Comparison of ENCODE assay signal across 25 mouse cellular contexts in the genomic region with DNA sequence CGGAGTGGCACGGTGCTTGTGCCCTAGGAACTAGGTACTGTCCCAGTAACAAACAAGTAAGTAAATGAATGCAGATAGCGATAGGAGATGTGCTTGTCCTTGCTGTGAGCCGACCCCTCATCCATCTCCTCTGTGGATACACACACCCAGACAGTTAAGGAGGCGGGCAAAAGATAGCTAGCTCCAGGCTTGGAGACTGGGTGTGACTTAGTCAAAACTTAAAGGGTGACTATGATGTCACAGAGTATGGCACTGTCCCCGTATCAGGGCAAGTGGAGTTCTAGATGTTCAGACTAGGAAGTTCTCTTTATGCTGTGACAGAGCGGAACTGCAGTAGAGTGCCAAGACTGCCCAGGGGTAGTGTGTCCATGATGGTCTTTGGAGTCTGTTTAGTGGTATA. TPM values are rescaled to one million over a fixed set of nuclear protein-coding genes. Genes with fewer than 3 reads are reported as not detected.
A peak's percentile ranks its signal among the peaks of the same experiment; 100 is the strongest.
DNase-seq lines count a peak whose midpoint lies in the region; ATAC-seq and TF ChIP-seq lines count a peak whose summit lies in the region.
"Had no signal": no experiment of that assay in that cellular context is flagged by ENCODE, and none has a peak within 500 bp of the region (broad histone marks: within the 10 kb centered on the region; RNA-seq: fewer than 3 reads in every experiment).

No protein-coding gene starts in this region.

- no peaks in the 10 kb centered on the region for H3K36me3 ChIP-seq in heart, embryonic 10.5 days
- H3K36me3 ChIP-seq in testis, adult 2 months (ENCODE audit: control insufficient read depth, insufficient read depth, low read length), result no peaks in the 10 kb centered on the region
- no peaks in the 10 kb centered on the region for H3K36me3 ChIP-seq in liver, embryonic 14.5 days (replicated peaks; ENCODE audit: control insufficient read depth, insufficient read depth, low read depth)
- H3K36me3 ChIP-seq: forebrain, embryonic 10.5 days; heart, embryonic 12.5 days; heart, embryonic 15.5 days; hindbrain, embryonic 10.5 days; hindbrain, embryonic 13.5 days had no signal

- H3K27ac ChIP-seq in heart, embryonic 10.5 days, result no peak overlapping the region
- H3K27ac ChIP-seq in testis, adult 2 months (ENCODE audit: control insufficient read depth, insufficient read depth, low read depth, low read length), result peak overlapping the region; percentile 23; the same call in 1 of the 2 replicates
- no peak overlapping the region for H3K27ac ChIP-seq in liver, embryonic 14.5 days
- H3K27ac ChIP-seq: forebrain, embryonic 10.5 days; forebrain, embryonic 13.5 days; heart, embryonic 15.5 days; hindbrain, embryonic 10.5 days; hindbrain, embryonic 13.5 days had no signal

- no peak overlapping the region for H3K4me2 ChIP-seq in liver, embryonic 14.5 days (ENCODE audit: low read depth)
- H3K4me2 ChIP-seq: forebrain, embryonic 13.5 days; heart, embryonic 12.5 days; heart, embryonic 15.5 days; hindbrain, embryonic 13.5 days had no signal

- H3K4me1 ChIP-seq in heart, embryonic 10.5 days, result no peaks in the 10 kb centered on the region; the same call in 1 of the 2 replicates
- no peaks in the 10 kb centered on the region for H3K4me1 ChIP-seq in testis, adult 2 months (ENCODE audit: control insufficient read depth, insufficient read depth, low read length)
- H3K4me1 ChIP-seq in liver, embryonic 14.5 days (replicated peaks; ENCODE audit: control insufficient read depth in 2 of 2, insufficient read depth in 2 of 2, low read length in 1 of 2), result peaks cover 0 to 10% of the 10 kb centered on the region in 2 experiments; a peak in 3 of 4 replicates
- H3K4me1 ChIP-seq: forebrain, embryonic 10.5 days; forebrain, embryonic 13.5 days; heart, embryonic 12.5 days; heart, embryonic 15.5 days; hindbrain, embryonic 10.5 days; hindbrain, embryonic 13.5 days had no signal

- no peak for TF ChIP-seq CTCF in testis, adult 2 months (IDR thresholded peaks at IDR 0.05; ENCODE audit: control insufficient read depth, insufficient read depth, insufficient replicate concordance, low read depth, low read length)
- no peak for TF ChIP-seq CTCF in liver, embryonic 14.5 days (IDR thresholded peaks at IDR 0.05; ENCODE audit: low read depth)

- H3K9ac ChIP-seq in liver, embryonic 14.5 days (replicated peaks), result no peak overlapping the region
- H3K9ac ChIP-seq: forebrain, embryonic 13.5 days; heart, embryonic 12.5 days; heart, embryonic 15.5 days; hindbrain, embryonic 13.5 days had no signal

- DNase-seq in heart, embryonic 10.5 days (ENCODE audit: low spot score), result peak; percentile 54
- no peak for DNase-seq in heart, adult 11 months
- DNase-seq in testis, postnatal 14 days (ENCODE audit: low spot score), result no peak
- DNase-seq in liver, embryonic 14.5 days (ENCODE audit: low read depth in 3 of 3, low spot score in 3 of 3), result no peak
- DNase-seq in cerebellum, postnatal 36 days, result no peak
- no peak for DNase-seq in adrenal gland, postnatal 25 days
- DNase-seq: adrenal gland, postnatal 10 days; cerebellum, adult 11 months; cerebellum, adult 2 months; cerebellum, postnatal 10 days; gastrocnemius, postnatal 10 days; gastrocnemius, postnatal 36 days; heart, postnatal 10 days; heart, postnatal 36 days had no signal

- H3K27me3 ChIP-seq in heart, embryonic 10.5 days (ENCODE audit: insufficient read depth, poor library complexity, severe bottlenecking), result no peaks in the 10 kb centered on the region
- no peaks in the 10 kb centered on the region for H3K27me3 ChIP-seq in testis, adult 2 months (ENCODE audit: control insufficient read depth, insufficient read depth, low read length)
- no peaks in the 10 kb centered on the region for H3K27me3 ChIP-seq in liver, embryonic 14.5 days (ENCODE audit: control insufficient read depth, insufficient read depth, low read length)
- H3K27me3 ChIP-seq: forebrain, embryonic 13.5 days; heart, embryonic 12.5 days; heart, embryonic 15.5 days; hindbrain, embryonic 13.5 days; Patski had no signal

- peak; percentile 55 for ATAC-seq in liver, embryonic 14.5 days (ENCODE audit: insufficient read depth)
- peak; percentile 71 for ATAC-seq in megakaryocyte progenitor cell, adult 5-6 weeks (replicated peaks; ENCODE audit: poor library complexity)
- ATAC-seq: forebrain, embryonic 13.5 days; forebrain, embryonic 16.5 days; hindbrain, embryonic 16.5 days; Patski had no signal

- 77% methylated on average over 7 of the region's 7 CpGs for WGBS in heart, embryonic 10.5 days
- 60% methylated on average over 7 of the region's 7 CpGs for WGBS in liver, embryonic 14.5 days (ENCODE audit: insufficient replicate concordance)

- H3K9me3 ChIP-seq in heart, embryonic 10.5 days, result no peaks in the 10 kb centered on the region
- no peaks in the 10 kb centered on the region for H3K9me3 ChIP-seq in liver, embryonic 14.5 days (ENCODE audit: control insufficient read depth, low read length)
- H3K9me3 ChIP-seq: forebrain, embryonic 13.5 days; heart, embryonic 15.5 days; hindbrain, embryonic 10.5 days; hindbrain, embryonic 13.5 days had no signal

- TF ChIP-seq POLR2A in testis, adult 2 months (IDR thresholded peaks at IDR 0.05; ENCODE audit: control insufficient read depth, low read depth, low read length), result no peak

- no peak overlapping the region for H3K4me3 ChIP-seq in heart, embryonic 10.5 days
- peak overlapping the region; percentile 75 for H3K4me3 ChIP-seq in testis, adult 2 months (ENCODE audit: control insufficient read depth, low read depth, low read length)
- H3K4me3 ChIP-seq in liver, embryonic 14.5 days (ENCODE audit: insufficient read depth in 1 of 2, low read depth in 2 of 2, low read length in 2 of 2), result no peak overlapping the region
- H3K4me3 ChIP-seq: forebrain, embryonic 10.5 days; forebrain, embryonic 13.5 days; heart, embryonic 12.5 days; heart, embryonic 15.5 days; hindbrain, embryonic 10.5 days; hindbrain, embryonic 13.5 days had no signal

- TF ChIP-seq EP300 in liver, embryonic 14.5 days (IDR thresholded peaks at IDR 0.05; ENCODE audit: low read depth), result no peak

RNA-seq across cellular contexts. Expression of a gene that starts 37.5 kb away (rescaled TPM):
- polyA plus RNA-seq in heart, embryonic 10.5 days (2016; fragmentation: Nextera tagmentation; extraction: Ambion mirVana), result 45.9 and 53.7 TPM in 2 replicates
- 17.2 and 17.9 TPM in 2 replicates for polyA plus RNA-seq in testis, adult 2 months (2012; rRNA removed)
- 6.8 and 8.9 TPM in 2 replicates for polyA plus RNA-seq in liver, embryonic 14.5 days (2012; rRNA removed)
- polyA plus RNA-seq in liver, embryonic 14.5 days (2014; fragmentation: Nextera tagmentation; extraction: Ambion mirVana), result 18.6 and 22.8 TPM in 2 replicates
- 29.8 and 39.2 TPM in 2 replicates for total RNA-seq in megakaryocyte progenitor cell, adult 5-6 weeks (2015)
- 36.5 and 40.8 TPM in 2 replicates for total RNA-seq in megakaryocyte progenitor cell, adult 5-6 weeks (2017)
- total RNA-seq in adrenal gland, postnatal 25 days (2021), result 30.4 and 32.5 TPM in 2 replicates

RNA-seq across cellular contexts. Expression of a gene that starts 37.6 kb away (rescaled TPM):
- 757 and 1,068 TPM in 2 replicates for polyA plus RNA-seq in heart, embryonic 10.5 days (2016; fragmentation: Nextera tagmentation; extraction: Ambion mirVana)
- polyA plus RNA-seq in testis, adult 2 months (2012; rRNA removed), result 15.2 and 15.3 TPM in 2 replicates
- 63.4 and 176 TPM in 2 replicates for polyA plus RNA-seq in liver, embryonic 14.5 days (2012; rRNA removed)
- polyA plus RNA-seq in liver, embryonic 14.5 days (2014; fragmentation: Nextera tagmentation; extraction: Ambion mirVana), result 553 and 555 TPM in 2 replicates
- 1,237 and 1,239 TPM in 2 replicates for total RNA-seq in megakaryocyte progenitor cell, adult 5-6 weeks (2015)
- total RNA-seq in megakaryocyte progenitor cell, adult 5-6 weeks (2017), result 1,041 and 1,075 TPM in 2 replicates
- total RNA-seq in adrenal gland, postnatal 25 days (2021), result 152 and 186 TPM in 2 replicates
